Mouse (Mus musculus) lung, postnatal 10 days (tissue): ENCODE results near the gene Pigk.
A peak's percentile ranks its signal among the peaks of the same experiment; 100 is the strongest.
"Not testable (repeated sequence)": the region's sequence is repeated elsewhere in the genome, so short reads cannot be mapped to it uniquely, and the experiment has no call there.

Experiments used
- DNase-seq: peaks from one replicate; pipeline ENCODE4 v3.0.0; 2021

Gene Pigk

GRCm38 (mm10) chr3:152776363-152776762 is 62.5 kb downstream of the Pigk start:
- no peak for DNase-seq

DNA sequence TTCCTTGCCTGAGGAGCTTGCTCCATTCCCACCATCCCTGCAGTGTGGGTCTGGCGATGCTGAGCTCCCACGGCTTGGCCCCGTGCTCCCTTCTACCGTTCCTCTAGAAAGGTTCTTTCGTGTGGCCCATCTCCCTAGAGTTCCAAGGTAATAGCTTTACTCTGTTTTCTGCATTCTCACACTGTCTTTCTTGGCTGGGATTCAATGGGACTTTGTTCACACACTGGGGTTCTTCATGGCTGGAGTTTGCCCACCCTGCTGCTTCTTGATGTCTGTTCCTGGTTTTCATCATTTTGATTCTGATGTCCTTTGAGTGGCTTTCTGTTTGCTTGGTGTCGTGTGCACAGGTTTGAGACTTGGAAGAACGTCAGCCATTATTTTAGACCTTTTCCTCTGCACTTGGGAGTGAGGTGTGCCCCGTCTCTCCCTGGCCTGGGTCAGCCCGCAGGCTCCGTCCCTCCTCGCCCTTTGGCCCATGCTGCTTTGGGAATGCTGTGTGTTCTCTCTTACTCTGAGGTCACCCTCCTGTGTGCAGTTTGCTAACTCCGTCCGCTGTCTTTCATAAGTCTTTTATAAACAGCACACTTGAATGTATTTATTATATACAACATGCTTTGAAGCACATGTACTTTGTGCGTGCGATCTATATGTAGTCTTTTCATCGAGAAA is 63.1 kb downstream of the Pigk start:
- no peak for DNase-seq

GRCm38 (mm10) chr3:152779819-152780218 is 65.9 kb downstream of the Pigk start:
- DNase-seq: no peak

DNA sequence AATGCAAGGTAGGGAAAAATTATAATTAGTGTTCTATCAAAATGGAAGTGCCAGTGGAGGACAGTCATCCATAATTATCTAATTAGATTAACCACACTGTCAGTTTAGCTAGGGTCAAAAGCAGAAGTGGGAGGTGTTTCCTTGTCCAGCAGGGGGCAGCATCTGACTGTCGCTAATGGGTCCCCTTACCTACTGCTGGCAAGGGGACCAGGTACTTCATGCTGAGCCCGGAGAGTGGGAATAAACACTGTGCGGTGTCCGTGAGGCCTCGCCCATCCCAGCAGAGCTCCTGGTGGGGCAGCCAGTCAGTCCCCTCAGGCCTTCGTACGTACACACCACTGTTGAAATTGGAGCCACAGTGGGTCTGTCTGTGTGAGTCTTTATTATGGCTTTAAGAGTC is 69.9 kb downstream of the Pigk start:
- peak; percentile 76 for DNase-seq

- not testable (repeated sequence) for DNase-seq
Measured at GRCm38 (mm10) chr3:152784353-152784752, 70.5 kb downstream of the Pigk start.

GRCm38 (mm10) chr3:152788301-152788953 is 74.5 kb downstream of the Pigk start:
- DNase-seq: not testable (repeated sequence)

GRCm38 (mm10) chr3:152792601-152793000 is 78.7 kb downstream of the Pigk start:
- DNase-seq: no peak

DNA sequence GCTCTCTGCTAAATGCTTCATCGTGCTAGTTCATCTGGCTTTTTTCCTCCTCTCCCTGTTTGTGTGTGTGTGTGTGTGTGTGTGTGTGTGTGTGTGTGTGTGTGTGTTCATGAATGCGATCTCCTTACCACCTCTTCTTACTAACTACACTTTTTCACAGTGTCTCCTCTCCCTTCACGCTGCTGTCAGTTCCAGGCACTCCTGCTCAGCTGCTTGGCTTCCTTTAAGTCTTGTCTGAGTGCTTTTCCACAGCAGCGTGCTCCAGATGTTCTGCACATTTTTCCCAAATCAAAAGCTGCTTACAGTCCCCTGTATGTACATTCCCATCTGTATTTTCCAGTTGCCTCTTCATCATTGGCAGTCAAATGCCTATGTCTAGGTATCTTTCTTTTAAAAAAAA is 79.1 kb downstream of the Pigk start:
- no peak for DNase-seq

- DNase-seq: no peak
Measured at GRCm38 (mm10) chr3:152796216-152796615, 82.3 kb downstream of the Pigk start.

DNA sequence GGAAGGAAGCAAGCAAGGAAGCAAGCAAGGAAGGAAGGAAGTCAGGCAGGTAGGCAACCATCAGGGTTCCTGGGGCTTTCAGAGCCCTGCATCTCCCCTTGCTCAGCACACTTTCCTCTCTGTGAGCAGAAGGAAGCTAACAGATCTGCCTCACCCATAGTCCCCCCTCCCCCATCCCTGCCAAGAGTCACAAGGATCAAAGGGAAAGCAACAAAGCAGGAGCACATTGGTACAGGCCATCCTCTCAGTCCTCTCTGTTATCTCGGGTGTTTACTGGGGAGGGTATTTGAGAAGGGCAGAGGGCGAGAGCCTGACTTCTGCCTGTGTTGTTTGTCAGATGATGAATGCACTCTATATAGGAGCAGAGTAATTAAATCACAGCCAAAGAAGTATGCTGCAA is 83.5 kb downstream of the Pigk start:
- DNase-seq: no peak

DNA sequence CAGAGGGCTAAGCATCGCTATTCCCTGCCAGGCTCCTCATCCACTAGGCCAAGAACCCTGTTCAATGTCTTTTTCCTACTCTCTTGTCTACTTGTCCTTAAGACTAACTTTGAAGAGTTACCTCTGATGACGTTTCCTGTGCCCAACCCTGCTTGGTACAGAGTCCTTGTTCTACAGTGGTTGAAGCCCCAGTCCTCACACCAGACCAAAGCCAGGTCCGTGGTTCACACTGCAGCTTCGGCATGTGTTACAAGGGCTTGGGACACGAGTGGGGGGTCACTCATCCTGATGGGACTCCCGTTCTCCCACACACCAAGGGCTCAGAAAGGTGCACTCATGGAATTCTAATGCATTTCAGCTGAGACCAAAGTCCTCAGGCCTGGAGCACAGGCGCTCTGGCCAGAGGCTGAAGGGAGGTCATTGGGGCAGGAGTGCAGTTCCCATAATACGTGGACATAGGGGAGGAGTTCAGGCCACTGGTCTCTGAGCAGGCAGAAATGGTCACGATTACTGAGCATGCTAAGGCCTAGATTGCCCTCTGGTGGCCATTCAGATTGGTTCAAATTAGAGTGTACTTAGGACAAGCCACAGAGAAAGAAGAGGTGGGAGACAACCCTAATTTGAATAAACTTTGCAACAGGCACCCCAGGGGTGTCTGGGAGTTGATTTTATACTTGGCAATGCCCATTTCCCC is 86.0 kb downstream of the Pigk start:
- DNase-seq: peak; percentile 66

DNA sequence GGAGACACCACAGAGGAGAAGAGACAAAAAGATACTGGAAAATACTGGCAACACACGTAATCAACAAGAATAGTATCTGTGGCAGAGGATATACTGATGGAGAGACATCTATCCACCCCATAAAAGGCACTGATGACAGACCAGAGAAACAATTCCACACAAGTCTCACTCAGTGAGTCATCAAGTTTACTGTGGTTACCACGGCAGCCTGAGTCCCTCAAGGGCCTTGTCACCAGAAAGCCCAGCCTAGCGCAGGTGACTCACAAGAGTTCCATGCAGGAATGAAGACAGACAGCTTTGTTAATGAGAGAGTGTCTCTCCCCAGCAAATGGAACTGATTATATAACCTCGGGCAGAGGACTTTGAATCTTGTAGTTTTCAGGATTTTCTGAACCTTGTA is 100.0 kb downstream of the Pigk start:
- DNase-seq: no peak

DNA sequence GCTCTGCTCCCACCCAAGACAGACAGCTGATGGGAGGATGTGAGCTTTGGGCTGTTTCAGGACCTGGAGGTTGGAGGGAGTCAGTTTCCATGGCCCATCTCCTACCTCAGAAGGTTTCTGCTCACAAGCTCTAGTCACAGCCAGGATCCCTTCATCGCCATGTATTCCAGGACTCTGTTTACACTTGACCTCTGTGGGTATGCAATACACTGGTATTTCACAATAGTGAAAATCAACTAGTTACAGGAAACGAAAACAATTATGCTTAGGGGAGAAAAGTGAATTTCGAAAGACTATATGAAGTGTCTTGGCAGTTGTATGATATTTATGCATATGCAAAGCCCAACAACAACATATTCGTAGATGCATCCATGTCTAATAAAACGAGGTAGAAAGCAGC is 101.2 kb downstream of the Pigk start:
- DNase-seq: no peak

- DNase-seq: no peak
Measured at GRCm38 (mm10) chr3:152820406-152820805, 106.5 kb downstream of the Pigk start.

DNA sequence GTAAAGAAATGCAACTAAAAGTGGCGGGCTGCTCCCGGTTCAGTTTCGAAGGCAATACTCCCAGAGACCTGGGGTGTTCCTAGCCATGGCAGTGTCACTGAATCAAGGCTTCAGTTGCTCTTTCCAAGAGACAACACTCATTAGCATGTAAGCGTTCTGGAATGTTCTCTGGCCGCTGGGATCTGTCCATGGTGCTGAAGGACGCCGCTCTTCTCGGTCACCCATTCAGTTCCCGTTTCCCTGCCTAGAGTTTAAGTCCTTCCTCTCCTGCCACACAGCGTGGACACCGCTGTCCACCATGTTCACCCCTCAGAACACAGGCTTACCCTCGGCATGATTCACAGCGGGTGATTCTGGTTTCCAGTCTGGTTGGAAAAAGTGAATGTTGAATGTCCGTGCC is 107.3 kb downstream of the Pigk start:
- DNase-seq: peak; percentile 83

- DNase-seq: no peak
Measured at GRCm38 (mm10) chr3:152831377-152831776, 117.5 kb downstream of the Pigk start.

DNA sequence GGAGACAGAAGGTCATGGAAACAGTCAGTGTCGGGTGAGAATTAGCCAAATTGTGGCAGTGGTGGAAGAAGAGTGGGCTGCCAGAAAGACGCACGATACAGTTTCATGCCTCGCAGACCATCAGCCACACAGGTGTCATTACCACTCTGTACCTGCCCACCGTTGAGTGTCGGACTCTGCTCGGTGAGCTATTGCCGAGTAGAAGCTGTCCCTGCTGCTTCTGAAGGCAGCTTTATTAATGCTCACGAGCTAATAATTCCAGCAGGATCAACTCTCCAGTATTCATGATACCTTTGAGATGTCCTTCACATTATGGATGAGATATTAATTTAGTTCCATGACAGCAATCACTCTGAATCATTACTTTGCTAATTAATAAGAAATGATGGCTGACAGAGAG is 118.1 kb downstream of the Pigk start:
- no peak for DNase-seq

- no peak for DNase-seq
Measured at GRCm38 (mm10) chr3:152832436-152832835, 118.5 kb downstream of the Pigk start.

GRCm38 (mm10) chr3:152837407-152837806 is 123.5 kb downstream of the Pigk start:
- DNase-seq: no peak

- DNase-seq: no peak
Measured at GRCm38 (mm10) chr3:152837938-152838337, 124.0 kb downstream of the Pigk start.

- no peak for DNase-seq
Measured at GRCm38 (mm10) chr3:152841264-152841663, 127.4 kb downstream of the Pigk start.

DNA sequence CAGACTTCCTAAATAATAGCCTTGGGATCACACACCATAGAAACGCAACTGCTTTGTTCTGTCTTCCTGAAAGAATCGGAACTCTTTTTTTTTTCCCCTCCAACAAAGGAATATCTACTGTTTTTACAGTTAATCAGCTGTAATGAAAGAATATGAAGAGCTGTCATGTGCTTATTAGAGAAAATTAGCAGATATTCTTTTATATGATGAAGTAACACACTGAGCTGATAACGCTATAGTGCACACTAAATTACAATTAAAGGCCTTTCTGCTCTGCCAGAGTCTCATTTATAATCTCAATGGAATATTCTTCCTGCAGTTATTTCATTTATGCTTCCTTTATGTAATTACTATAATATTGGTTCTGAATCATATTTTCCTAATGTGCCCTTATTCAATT is 128.7 kb downstream of the Pigk start:
- DNase-seq: no peak

DNA sequence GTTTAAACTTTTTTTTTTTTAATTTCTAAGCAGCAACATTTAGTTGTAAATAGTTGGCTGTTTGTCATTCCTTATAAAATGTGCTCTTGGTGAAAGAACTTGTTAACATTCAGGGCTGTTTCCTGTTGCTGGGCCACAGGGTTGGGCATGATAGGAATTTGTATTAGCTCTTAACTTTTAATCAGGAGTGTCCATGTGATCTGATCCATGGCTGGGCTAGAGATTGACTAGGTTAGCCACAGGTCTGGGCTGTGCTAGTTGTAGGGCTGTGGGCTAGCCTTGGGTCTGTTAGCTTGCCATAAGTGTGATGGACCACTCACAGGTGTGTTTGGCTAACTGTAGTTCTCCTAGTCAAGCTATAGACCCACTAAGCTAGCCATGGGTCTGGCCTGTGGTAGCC is 130.0 kb downstream of the Pigk start:
- DNase-seq: no peak

DNA sequence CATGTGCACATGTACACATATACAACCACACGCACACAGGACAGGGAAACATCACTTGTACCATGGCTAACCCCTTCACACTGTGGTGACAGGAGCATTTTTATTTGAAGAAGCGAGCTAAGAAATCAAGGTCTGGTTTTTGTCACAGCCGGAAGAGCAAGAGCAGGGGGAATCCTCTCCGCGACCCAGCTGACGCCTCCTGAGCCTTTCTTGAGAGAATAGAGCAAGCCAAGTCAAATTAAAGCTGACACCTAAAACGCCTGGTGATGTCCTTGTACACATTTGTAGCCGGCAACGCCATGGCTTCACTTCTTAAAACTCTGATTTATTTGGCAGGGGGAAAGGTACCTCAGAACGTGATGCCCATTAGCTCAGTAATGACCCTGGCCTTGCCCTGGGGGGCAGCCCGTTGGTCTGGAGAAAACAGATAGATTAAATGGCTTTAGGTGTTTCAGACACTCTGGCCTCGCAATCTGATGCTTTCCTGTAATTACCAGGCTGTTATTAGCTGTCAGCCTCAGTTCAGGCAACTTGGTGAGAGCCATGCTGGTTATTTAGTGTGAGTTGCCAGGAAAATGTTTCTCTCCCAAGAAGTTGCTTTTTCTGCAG is 141.2 kb downstream of the Pigk start:
- no peak for DNase-seq
